Mouse (Mus musculus): ENCODE data around the gene March6.

The March6 gene

GRCm38 (mm10) chr15:31453098-31453916, 77.5 kb downstream of the March6 start, which contains the start of gene Ropn1l:
TSS of gene Ropn1l (minus strand) at chr15:31453737.
- DNase-seq = peak; percentile 92 to 93

GRCm38 (mm10) chr15:31452336-31453097, 78.3 kb downstream of the March6 start:
- no peak for DNase-seq

- peak; percentile 82 to 84 for DNase-seq
Measured at GRCm38 (mm10) chr15:31449772-31450171, 81.1 kb downstream of the March6 start.

GRCm38 (mm10) chr15:31447121-31447520, 83.7 kb downstream of the March6 start:
- DNase-seq = peak; percentile 55 to 61

DNA sequence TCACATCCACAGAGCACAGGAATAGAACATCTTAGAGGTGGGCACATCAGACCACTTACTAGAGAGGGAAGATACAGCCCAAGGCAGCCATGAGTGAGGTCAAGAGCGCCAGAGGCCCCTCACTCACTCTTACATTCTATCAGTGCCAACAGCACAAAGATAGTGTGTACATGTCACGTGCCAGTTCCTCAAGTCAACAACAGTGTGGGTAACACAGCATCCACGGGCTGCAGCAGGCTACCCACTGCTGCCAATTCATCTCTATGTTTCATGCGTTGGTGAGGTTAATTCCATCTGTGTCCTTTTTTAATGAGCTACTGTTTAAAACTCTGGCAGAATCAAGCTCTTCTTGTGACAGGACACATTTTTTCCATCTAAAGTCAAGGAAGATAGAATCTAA, 88.2 kb downstream of the March6 start:
- DNase-seq = no peak

DNA sequence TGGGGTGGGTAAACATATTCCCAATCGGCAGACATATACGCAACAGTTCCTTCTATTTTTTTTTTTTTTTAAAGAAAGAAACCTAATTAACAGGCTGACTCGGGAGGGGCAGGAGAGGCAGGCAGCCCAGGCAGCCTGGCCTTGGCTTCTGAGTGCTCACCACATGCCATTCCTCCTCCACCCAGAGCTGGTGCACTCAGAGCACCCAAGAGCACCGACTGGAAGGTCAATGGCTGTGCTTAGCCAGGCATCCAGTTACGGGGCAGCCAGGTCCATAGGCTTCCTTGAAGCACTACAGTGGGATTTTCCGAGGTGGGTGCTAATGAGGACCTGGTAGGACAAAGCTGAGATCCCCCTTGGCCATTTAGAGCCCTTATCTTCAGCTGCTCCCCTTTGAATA, 88.9 kb downstream of the March6 start:
- no peak for DNase-seq

DNA sequence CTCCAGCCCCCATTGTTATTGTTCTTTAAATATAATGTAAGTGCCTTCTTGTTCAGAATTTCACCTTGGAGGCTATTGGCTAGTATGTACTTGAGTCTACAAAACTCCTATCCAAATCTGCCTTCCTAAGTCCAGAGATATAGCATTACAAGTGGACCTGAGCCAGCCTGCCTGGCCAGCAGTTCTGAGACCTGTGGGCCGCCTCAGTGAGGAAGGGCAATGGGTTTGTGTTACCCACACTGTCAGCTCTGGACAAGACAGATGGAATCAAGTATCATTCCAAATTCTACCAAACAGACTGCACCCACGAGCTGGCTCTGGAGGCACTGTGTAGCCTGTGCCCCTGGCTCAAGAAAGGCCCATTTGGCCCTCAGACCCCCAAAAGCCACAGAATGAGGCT, 94.0 kb downstream of the March6 start:
- no peak for DNase-seq

DNA sequence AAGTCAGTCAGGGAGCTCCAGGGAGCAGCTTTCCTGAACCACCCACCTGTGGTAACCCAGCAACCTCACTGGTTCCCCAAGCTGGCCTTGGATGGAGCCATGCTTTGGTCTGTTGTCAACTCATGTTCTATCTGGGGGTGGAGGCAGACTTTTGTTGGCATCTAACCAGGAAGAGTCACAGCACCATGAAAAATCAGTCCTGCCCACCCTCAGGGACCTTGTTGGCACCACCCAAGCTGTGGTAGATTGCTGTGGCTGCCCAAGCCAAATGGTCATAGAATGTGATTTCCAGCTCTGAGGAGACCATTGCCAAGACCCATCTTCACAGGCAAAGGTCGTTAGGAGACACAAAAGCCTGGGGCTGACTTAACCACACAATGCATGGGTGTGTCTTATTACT, 94.8 kb downstream of the March6 start:
- DNase-seq = no peak

DNA sequence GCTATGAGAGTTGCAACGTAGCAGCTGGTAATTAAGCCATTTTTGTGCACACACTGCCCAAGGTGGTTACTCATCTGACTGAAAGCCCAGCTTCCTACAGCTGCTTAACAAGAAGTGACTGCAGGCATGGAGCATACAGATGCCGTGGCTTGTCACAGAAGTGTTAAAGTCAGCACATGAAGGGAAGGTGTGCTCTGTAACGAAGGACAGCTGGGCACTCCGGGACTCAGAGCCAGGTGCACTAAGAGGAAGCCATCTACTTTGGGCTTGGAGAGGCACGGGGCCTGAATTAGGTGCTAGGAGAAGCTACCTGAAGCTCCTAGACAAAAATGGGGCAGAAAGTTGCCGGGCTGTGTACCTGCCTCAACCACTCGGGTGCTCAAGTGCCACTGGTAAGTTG, 97.1 kb downstream of the March6 start:
- no peak for DNase-seq

DNA sequence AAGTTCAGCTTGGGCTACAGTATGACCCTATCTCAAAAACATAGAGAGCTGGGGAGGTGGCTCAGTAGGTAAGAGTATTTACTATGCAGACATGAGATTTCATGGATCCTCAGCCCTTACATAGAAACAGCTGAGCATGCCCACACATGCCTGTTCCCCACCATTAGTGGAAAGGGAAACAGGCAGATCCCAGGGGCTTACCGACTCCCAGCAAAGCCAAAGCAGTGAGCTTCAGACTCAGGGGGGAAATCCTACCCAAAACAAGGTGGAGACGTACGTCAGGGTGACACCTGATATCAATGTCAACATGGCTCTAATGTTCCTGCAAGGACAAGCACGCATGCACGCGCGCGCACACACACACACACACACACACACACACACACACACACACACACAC, 99.0 kb downstream of the March6 start:
- no peak for DNase-seq

DNA sequence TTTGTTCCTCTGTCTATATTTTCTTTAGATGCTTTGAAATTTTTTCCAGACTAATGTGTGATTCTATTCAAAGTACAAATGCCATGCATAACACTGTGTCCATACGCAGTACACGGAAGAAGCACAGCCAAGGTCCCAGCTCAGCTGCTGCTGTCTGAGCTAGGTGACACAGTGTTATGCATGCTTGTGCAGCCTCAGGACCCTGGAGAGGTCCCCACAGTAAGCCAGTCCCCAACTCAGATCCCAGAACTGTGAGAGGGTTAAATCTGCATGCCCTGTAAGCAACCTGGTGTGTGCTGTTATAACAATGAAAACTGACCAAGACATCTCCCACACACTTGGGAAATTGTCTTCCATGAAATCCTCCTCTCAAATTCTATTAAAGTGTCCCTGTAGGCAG, 100.8 kb downstream of the March6 start:
- no peak for DNase-seq

GRCm38 (mm10) chr15:31429429-31429828, 101.4 kb downstream of the March6 start:
- DNase-seq = no peak

DNA sequence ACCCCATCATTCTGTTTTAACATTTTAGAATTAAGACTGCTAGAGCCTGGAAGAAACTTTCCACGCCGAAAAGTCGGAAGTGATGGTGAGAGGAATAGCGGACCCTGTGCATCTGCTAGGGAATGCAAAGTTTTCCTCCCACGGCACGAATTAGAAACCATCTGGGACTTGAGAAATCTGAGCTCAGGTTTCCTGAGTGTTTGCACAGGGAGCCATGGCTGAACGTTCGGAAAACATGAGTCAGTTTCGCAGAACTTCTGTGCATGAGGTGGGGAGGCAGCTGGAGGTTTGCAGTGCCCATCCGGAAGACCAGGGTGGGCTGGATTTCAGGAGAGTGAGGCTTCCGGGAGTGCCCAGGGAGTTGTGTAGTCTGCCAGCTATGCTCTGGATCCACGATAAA, 102.3 kb downstream of the March6 start:
- no peak for DNase-seq

DNA sequence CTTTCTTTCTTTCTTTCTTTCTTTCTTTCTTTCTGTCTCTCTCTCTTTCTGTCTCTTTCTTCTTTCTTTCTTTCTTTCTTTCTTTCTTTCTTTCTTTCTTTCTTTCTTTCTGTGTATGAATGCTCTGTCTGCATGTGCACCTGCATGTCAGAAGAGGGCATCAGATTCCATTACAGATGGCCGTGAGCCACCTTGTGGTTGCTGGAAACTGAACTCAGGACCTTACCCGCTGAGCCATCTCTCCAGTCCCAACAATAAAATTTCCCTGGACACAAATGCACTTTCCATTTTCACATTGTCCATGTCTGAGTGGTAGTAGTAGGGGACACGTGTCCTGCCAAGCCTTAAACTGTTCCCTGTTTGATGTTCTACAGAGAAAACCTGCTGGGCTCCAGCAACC, 103.5 kb downstream of the March6 start:
- DNase-seq = no peak

DNA sequence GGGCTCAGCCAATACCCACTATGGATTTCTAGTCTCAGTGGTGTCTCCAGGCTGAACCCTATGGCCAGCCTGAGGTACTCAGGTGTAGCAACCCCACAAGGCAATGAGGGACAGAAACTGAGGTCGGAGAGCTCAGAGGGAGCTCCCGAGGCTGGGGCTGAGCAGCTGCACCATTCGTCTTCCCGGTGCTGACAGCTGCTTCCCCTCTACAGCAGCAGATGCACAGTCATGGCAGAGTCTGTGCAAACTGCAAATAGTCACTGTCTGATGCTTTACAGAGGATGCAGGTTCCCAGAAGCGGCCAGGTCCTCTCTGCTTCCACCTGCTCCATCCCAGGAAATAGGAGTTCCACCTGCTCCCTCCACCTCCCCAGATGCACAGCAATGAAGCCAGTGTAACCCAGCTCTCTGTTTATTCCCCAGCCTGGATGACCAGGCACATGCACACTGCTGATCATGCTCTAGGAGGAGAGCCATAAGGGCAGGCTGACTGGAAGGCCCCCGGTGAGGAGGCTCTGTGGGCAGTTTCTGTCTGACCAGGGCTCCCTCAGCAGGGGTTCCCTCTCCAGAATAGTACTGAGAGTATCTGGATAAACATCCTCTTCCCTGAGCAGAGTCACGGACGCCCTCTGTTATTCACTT, 104.7 kb downstream of the March6 start:
- no peak for DNase-seq

- DNase-seq = no peak
Measured at GRCm38 (mm10) chr15:31422649-31423369, 108.0 kb downstream of the March6 start.

DNA sequence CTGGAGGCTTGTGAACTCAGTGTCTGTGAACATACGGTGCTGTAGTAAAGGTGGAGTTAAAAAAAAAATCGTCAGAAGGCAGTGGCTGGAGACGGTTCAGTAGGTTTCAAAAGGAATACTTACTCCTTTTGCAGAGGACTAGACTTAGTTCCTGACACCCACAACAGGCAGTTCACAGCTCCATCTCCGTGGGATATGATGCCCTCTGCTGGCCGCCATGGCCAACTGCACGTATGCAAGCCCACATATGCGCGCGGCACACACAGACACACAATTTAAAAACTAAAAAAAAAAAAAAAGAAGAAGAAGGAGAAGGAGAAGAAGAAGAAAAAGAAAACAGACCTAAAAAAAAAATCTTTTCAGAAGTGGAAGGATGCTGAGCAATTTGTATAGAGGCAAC, 111.8 kb downstream of the March6 start:
- DNase-seq = peak in 1 of 2 experiments; percentile 56

DNA sequence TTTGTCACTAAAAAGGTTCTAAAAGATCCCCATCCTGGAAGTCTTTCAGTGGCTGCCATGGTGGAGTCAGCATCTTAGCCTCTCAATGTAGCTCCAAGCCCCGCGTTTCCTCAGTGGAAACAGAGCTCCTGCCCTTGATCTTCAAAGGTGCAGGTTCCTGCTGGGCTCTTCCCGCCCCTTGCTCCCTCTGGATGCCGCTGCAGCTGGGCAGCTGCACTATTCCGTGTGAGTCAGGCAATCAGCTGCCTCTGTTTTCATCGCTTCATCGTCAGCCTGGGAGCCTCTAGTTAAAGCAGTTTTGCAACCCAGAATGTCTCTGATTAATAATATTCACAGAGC, 112.2 kb downstream of the March6 start:
- no peak for DNase-seq

DNA sequence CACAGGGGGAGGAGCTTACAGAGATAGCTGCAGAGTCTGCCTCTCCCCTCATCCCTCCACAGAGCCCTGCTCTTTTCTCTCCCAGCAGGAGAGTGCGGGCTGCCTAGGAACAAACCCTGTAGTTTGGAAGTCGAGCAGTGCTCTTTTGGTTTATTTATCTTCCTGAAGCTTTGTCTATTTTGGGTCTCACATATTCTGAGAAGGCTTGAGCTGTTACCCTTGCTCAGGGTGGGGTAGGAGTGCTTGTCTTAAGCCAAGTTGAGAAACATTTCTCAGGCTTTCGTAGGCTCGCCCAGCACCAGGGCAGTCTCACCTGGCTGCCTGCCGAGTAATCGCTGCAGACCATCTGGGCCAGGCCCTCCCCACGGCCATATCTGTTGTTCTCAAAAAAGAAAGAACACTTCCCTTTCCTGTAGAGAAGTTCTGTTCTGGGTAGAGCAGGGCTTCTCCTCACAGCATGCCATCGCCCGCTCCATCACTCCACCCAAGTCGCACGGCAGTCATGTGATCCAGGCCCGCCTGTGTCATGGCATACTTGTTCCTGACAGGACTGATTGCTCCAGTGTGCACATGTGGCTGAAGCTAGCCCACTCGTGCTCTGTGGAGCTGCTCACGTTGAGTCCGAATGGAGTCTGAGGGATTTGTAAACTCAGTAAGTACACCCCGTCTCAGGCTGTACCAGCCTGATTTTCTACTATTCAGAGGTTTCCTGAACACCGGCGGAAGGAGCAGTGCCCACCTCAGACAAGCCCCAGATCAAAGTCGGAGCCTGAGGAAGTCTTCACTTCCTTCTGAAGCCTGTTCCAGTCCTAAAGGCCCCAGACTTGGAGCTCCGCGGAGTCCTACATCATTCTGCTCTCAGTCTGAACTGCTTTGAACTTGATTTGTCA, 112.8 kb downstream of the March6 start:
- DNase-seq = peak; percentile 39 to 41

DNA sequence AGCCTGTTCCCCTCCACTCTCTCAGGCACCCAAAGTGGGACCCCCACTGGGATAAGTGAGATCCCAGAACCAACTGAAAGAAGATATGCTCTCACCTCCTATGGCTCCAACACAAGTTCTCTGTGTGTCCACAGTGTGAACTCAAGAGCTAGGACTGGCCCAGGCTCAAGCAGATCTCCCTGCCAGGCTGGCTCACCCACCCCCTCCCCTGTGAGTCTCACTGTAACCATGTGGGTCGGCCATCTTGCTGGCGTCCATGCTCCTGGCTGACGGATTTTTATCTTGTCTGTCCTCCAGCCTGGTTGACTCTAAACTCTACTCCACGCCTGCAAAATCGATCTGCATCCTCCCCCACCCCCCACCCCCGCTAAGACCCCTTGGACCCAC, 113.5 kb downstream of the March6 start:
- no peak for DNase-seq

DNA sequence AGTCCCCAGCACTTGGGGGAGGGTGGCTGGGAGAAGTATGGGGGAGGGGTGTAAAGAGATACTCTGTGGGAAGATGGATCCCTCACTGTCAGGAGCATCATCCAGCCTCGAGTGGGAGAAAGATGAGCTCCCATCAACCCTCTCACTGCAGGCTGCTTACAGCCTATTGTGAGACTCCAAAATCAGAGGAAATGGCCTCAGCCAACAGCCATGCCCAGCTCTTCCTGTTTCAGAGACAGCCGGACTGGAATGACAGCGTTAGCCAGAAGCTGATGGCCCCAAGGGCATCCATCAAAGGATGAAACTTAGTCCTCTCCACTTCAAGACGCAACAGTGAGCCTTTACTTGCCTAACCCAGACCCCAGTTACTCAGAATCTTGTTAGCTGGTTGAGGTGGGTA, 115.7 kb downstream of the March6 start:
- no peak for DNase-seq

Data from kidney, adult 8-10 months (tissue).